Mouse (Mus musculus) adrenal gland (tissue): Measurements from ENCODE around the gene Slc37a1.

Source experiments
- intact Hi-C: fragments of 180-260 bp; cut with DNase I; formaldehyde crosslinking; loops from one replicate; pipeline ENCODE4 v1.15.1; 2025

The Slc37a1 gene

GRCm38 (mm10) chr17:31290311-31290710, 3.7 kb downstream of the Slc37a1 start:
- intact Hi-C loops = no loop called here

- intact Hi-C loops = no loop called here
Measured at GRCm38 (mm10) chr17:31290859-31291258, 4.3 kb downstream of the Slc37a1 start.

DNA sequence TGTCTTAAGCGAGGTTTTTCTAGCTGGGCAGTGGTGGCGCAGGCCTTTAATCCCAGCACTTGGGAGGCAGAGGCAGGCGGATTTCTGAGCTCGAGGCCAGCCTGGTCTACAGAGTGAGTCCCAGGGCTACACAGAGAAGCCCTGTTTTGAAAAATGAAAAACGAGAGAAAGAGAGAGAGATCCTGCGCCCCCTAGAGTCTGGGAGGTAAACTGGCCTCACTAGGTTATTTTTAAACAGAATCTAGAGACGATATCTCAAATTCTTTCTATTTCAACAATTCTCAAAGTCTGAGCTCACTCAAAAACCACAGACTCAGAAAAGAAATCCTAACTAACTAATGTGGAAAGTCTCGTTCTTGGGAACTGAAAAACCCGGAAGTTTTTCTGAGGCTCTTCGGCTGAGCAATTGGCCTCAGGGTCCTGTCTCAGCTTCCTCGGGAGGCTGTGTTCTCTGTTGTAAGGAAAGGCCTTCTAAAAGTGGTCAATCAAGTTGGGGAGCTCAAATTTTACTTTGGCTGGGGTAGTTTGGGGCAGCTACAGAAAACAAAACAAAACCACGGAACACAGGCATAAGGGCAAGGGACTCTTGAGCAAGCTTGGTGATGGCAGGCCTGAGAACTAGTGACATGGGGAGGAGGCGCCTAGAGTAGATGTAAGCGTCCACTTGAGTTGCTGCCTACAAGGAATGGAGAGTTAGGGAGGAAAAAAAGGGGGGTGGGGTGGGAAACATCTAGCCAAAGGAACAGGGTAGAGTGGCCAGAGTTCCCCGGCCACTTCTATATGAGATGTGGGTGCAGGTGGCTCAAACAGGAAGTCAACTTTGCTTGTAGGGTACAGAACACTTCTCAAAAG, 8.0 kb downstream of the Slc37a1 start:
- intact Hi-C loops = no loop called here

DNA sequence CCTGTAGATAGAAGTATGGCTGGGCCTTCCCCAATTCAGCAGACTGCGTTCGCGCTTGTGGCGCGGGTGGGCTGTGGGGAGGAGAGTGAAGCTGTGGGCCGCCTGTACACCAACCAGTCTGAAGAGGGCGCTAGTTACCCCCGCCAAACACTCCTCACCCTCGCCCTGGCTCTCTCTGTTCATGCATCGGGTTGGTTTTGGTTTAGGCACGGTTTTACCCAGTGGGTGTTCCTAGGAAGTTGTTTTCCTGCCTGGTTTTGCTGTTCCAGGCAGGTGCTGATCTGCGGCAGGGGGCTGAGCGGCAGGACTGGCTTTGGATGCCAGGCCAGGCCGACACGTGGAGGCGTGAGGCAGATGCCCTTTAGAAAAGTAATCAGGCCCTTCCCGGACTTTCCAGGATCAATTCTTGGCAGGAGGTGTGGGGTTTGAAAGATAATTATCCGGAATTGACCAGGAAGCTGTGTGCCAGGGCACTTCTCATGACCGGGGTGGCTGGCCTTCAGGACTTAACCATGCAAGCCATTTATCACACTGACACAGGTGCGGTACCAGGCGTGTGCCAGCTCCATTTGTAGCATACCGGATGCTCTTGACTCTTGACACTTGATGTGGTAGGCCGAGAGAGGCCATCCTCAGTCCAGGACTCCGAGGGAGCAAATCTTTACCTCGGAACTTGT, 8.8 kb downstream of the Slc37a1 start:
- intact Hi-C loops = no loop called here

DNA sequence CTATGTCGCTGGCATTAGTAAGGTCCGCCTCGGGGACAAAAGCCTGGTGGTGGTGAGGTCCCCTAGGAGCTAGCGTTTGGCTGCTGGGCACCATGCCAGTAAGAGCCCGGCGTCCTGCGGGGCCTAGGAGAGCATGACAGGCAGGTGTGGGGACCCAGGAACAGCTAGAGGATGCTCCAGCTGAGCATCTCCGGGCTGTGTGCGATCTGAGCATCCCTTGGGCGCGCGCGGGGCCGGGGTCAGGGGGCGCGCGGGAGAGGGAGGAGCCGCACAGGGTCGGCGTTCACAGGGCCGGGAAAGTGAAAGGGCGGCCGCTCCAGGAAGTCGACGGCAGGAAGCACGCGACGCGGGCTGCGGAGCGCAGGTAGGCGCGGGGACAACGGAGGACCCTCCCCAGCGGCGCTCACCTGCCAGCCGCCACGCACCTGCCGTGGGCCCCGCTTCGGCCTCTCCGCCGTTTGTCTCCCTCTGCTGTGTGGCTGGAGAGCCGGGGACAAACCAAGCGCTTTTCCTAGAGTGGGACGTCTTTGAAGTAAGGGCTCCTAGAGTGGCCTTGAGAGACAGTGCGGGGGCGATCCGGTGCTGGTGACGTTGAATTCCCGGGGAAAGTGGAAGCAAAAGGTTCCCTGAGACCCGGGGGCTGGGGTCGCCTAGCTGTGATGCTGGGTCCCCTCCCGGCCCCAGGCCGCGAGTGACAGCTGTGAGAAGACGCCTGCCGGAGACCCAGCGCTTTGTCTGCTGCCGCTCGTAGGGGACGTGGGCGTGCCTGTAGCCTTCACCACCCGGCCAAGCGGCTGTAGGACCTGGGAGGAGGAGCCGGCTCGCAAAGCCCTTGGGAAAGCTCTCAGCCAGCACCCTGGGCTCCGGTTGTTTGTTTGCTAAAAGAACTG, 9.5 kb downstream of the Slc37a1 start:
- intact Hi-C loops = no loop called here

GRCm38 (mm10) chr17:31297521-31297939, 10.9 kb downstream of the Slc37a1 start:
- intact Hi-C loops = no loop called here

DNA sequence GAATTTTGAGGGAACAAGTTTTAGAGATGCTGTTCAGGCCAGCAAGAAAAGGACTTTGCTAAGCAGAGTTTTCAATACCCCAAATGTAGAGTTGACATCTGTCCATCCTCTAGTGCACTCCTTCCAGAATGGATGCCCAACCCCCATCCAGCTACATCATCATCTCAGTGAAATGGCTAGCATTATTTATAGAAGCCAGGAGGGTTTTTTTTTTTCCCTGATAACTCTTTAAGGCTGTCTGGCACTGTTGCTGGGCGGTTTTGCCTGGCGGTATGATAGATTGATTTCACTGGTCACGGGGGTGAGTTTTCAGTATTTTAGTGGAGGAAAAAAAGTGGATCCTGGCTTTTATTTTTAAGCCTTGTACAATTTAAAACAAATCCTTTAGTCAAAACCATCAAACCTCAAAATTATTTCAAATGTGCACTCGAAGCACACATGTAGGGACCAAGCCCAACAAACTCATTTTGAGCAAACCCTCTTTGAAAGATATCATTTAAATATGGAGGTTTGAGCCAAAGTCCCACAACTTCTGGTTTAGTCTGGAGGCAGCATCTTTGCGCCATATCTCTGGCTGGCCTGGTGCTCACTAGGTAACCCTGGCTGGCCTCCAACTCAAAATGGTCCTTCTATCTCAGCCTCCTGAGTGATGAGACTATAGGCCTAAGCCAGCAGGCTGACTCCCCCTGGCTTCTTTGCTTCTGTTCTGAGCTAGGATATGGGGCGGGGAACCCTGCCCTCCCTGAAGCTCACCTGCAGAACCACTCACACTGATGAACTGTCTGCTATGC, 12.0 kb downstream of the Slc37a1 start:
- intact Hi-C loops = no loop called here

GRCm38 (mm10) chr17:31299981-31300380, 13.4 kb downstream of the Slc37a1 start:
- intact Hi-C loops = no loop called here

DNA sequence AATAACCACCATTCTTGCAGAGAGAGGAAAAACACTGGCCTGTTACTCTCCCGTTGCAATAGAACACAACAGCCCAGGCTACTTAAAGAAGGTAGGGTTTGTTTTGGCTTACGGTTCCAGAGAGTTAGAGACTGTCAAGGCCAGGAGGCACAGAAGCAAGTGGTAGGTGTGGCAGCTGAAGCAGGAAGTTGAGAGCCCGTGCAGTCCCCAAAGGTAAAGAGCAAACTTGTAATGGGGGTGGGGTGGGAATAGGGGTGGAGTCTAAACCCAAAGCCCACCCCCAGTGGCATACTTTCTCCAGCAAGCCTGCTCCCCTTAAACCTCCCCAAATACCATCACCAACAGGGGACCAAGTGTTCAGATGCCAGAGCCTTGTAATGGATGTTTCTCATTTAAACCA, 14.1 kb downstream of the Slc37a1 start:
- intact Hi-C loops = no loop called here

DNA sequence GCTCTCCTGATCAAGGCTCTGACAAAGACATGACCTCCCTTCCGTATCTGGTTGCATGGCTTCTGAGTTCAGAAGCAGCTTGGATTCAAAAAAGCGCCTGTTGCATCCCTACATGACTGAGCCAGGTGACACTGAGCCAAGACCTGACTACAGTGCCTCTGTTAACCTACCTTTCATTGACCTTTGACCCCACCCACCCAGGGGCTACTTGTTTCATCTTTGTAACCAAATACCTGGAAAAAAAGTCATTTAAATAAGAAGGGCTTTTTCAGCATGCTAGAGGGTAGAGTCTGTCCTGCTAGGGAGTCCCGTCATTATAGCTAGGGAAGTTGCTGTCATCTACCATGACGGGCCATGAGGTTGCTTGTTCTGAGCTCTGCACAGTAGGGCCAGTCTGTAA, 16.8 kb downstream of the Slc37a1 start:
- intact Hi-C loops = no loop called here

- intact Hi-C loops = no loop called here
Measured at GRCm38 (mm10) chr17:31304895-31305775, 18.5 kb downstream of the Slc37a1 start.

DNA sequence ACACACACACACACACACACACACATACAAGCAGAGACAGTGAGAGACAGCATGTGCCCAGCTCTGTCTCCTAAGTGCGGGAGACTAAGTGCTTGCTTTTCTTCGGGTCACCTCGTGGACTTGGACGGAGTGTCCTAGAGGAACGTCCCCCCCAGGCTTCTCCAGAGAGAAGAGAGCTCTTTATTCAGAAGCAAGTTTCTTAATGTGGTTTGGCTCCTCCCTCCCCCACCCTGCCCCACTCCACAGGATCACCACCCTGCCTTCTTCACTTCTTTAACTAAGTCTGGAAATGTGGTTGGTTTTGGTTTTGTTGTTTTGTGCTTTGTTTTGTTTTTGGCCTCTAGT, 19.2 kb downstream of the Slc37a1 start:
- intact Hi-C loops = no loop called here

GRCm38 (mm10) chr17:31307756-31308155, 21.2 kb downstream of the Slc37a1 start:
- intact Hi-C loops = no loop called here

DNA sequence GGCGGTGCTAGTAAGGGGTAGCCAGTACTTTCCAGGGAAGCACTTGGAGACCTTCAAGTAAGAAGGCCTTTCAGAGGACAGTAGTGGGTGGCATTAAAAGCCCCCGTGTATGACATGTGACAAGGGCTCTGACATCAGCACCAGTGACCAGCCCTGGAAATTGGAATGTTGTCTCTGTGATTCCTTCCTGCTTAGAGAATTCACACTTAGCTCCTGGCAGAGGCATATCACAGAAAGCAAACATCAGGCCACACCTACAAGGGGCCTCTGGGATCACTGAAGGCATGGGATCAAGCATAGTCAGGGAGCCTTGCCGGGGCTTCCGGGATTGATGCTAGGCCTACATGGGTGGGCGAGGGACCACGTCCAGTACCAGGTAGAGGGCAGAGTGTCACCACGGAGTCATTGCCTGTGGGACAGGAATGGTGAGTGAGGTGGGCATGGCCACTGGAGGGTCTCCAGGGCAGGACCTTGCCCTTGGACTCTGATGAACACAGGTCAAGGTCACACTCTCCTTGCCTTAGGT, 21.8 kb downstream of the Slc37a1 start:
- intact Hi-C loops = no loop called here

- intact Hi-C loops = loop anchor here (1.0 kb wide), 1 partner anchor 55 kb away; no protein-coding TSS in a partner anchor
Measured at GRCm38 (mm10) chr17:31309281-31309793, 22.7 kb downstream of the Slc37a1 start.

GRCm38 (mm10) chr17:31311047-31311446, 24.5 kb downstream of the Slc37a1 start:
- intact Hi-C loops = no loop called here

GRCm38 (mm10) chr17:31312648-31313047, 26.1 kb downstream of the Slc37a1 start:
- intact Hi-C loops = no loop called here

- intact Hi-C loops = no loop called here
Measured at GRCm38 (mm10) chr17:31315046-31315792, 28.6 kb downstream of the Slc37a1 start.

- intact Hi-C loops = no loop called here
Measured at GRCm38 (mm10) chr17:31315993-31316392, 29.4 kb downstream of the Slc37a1 start.
